Mouse (Mus musculus) liver, embryonic 12.5 days (tissue): ENCODE data around the gene Fars2. TPM values are rescaled to one million over a fixed set of nuclear protein-coding genes. Genes with fewer than 3 reads are reported as not detected.

ENCODE experiments used
- ATAC-seq: fragments of 200-750 bp; cut with Nextera tagmentation; 2 replicates; pipeline ENCODE4 v1.8.0; 2017; ENCODE audit warnings: moderate number of reproducible peaks, mild to moderate bottlenecking, moderate library complexity
- H3K27ac ChIP-seq: fragments of 300-500 bp; sonication (generic); 2 replicates; pipeline ENCODE4 v1.5.1; 2016; ENCODE audit warnings: mild to moderate bottlenecking
- H3K27me3 ChIP-seq: fragments of 300-500 bp; sonication (generic); replicated peaks from 2 replicates; pipeline ENCODE4 v1.6.1; 2016; ENCODE audit warnings: mild to moderate bottlenecking, moderate library complexity
- H3K36me3 ChIP-seq: fragments of 300-500 bp; sonication (generic); 2 replicates; pipeline ENCODE4 v1.6.1; 2016; ENCODE audit warnings: mild to moderate bottlenecking, moderate library complexity
- H3K4me1 ChIP-seq: fragments of 300-500 bp; sonication (generic); 2 replicates; pipeline ENCODE4 v1.6.1; 2016
- H3K4me2 ChIP-seq: fragments of 300-500 bp; sonication (generic); 2 replicates; pipeline ENCODE4 v1.6.1; 2016; ENCODE audit warnings: mild to moderate bottlenecking, moderate library complexity
- H3K4me3 ChIP-seq: fragments of 300-500 bp; sonication (generic); 2 replicates; pipeline ENCODE4 v1.5.1; 2016; ENCODE audit warnings: mild to moderate bottlenecking, moderate library complexity
- H3K9ac ChIP-seq: fragments of 300-500 bp; sonication (generic); 2 replicates; pipeline ENCODE4 v1.6.1; 2016; ENCODE audit warnings: mild to moderate bottlenecking, moderate library complexity
- H3K9me3 ChIP-seq: fragments of 300-500 bp; sonication (generic); replicated peaks from 2 replicates; pipeline ENCODE4 v1.6.1; 2016; ENCODE audit warnings: mild to moderate bottlenecking, moderate library complexity
- WGBS: fragments of 180-500 bp; shearing (Covaris S2); methylation state at CpG from one replicate; pipeline ENCODE4 v1.1.7; 2016; ENCODE audit not compliant: insufficient replicate concordance; 5-methylcytosine and 5-hydroxymethylcytosine counted together
- polyA plus RNA-seq: library from polyadenylated mRNA; unstranded; fragments of >200 nt; fragmentation: Nextera tagmentation; extraction: Ambion mirVana; gene quantifications from 2 replicates; pipeline ENCODE4 v1.2.1, GENCODE M21; 2016

Gene Fars2
- polyA plus RNA-seq, 1 experiment from 2014 or later: 31.0 TPM

DNA sequence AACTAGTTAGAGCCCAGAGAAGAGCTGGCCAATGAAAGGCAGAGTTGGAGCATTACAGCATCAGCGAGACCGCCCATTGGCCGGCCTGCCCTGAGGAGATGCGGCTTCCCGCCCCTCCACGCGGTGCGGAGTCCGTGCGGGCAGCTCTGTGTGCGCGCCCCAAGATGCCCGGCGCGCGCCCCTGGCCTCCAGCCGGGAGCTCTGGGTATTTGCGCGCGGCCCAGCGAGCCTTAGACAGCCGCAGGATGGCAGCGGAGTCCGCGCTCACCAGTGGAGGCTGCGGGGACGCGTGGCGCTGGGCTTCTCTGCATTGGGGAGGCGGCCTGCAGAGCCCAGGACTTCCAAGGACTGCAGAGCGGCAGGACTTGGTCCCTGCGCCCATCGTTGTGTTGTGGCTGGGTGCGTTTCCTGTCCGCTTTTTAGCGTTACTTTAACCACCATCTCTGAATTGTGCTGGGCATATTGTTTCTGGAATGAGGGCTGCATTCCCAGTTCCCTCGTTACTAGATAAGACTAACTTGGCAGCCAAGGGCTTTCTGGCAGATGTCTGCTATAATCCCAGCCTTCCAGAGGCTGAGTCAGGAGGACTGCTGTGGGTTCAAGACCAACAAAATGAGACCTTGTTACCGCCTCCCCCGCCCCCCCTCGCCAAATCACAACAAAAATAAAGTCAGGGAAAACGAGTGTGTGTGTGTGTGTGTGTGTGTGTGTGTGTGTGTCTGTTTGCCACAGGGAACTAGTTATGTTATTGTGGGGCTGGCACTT, 461.5 kb downstream of the Fars2 start:
- H3K9me3 ChIP-seq: no peaks in the 10 kb centered on the region
- H3K27me3 ChIP-seq: peaks cover 39% of the 10 kb centered on the region
- ATAC-seq: peak; percentile 78
- H3K4me3 ChIP-seq: peak overlapping the region; percentile 42
- H3K36me3 ChIP-seq: no peaks in the 10 kb centered on the region
- 2% methylated on average over 41 of the region's 41 CpGs for WGBS
- peak overlapping the region; percentile 55 for H3K9ac ChIP-seq
- H3K4me2 ChIP-seq: peak overlapping the region; percentile 59
- peak overlapping the region; percentile 67; the same call in 1 of the 2 replicates for H3K27ac ChIP-seq
- H3K4me1 ChIP-seq: peaks cover 10% of the 10 kb centered on the region; the same call in 1 of the 2 replicates

DNA sequence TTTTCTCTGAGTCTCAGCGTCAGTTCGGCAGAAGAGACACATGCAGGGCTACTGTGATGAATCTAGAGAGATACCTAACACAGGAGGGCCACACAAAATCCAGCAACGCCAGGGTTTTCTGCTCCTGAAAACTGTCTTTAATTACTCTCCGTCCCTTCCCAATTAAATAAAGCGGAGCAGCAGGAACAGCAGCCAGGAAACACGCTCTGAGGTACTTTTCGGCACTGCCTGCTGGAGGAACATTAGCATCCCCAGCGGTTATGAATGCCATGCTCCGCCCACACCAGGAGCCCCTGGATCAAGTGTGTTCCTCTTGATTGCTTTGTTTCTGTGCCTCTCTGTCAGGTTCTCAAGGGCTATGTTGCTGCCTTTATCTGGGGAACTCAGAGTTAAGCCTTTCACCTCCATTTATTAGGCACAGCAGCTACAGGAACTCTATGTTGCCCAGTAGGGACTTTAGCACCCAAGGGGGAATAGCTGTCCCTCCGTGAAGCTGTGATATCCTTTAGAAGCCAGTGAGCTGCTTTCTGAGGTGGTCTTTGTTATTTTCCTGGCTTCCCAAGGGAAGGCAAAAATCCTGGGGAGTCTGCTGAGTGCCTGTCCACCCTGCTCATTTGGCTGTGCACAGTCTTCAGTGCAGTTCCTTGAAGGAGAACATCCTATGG, 465.3 kb downstream of the Fars2 start:
- Histone ChIP-seq H3K27ac (no peak overlapping the region), H3K27me3 (peaks cover 39% of the 10 kb centered on the region), H3K4me3 (no peak overlapping the region), H3K9ac (no peak overlapping the region), H3K9me3 (no peaks in the 10 kb centered on the region), H3K4me2 (no peak overlapping the region), H3K4me1 (peaks cover 11% of the 10 kb centered on the region; the same call in 1 of the 2 replicates), H3K36me3 (no peaks in the 10 kb centered on the region)
- no peak for ATAC-seq
- 27% methylated on average over 10 of the region's 10 CpGs for WGBS

DNA sequence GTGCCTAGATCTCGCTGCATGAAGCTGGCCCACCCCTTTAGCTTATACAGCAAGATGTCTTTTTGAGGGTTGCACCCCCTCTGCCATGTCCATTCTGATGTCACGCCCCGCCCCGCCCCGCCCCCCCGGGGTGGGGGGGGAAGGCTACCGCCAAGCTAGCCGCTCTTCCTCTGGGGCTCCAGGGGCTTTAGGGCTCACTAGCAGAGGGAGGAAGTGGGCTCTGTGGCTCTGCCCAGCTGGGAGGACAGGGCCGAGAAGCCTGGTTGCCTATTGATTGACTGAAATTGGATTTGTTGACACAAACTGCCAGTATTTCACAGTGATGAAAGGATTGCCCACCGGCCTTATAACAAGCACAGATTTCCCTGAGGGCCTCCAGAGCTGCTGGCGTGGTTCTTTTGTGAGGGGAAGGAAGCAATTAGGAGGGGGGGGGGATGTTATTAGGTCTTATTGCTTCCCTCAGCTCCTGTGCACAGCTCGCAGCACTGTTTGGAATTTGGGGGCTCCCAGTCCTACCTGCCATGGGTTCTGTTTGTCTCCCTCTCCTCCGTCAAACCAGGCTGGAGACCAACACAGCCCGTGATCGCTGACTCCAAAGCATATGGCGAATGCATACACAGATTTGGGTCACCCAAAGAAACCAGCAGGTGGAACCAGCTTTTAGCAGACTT, 466.4 kb downstream of the Fars2 start:
- H3K9me3 ChIP-seq: no peaks in the 10 kb centered on the region
- H3K9ac ChIP-seq: no peak overlapping the region
- 22% methylated on average over 16 of the region's 16 CpGs for WGBS
- H3K27ac ChIP-seq: no peak overlapping the region
- peaks cover 11% of the 10 kb centered on the region; the same call in 1 of the 2 replicates for H3K4me1 ChIP-seq
- no peaks in the 10 kb centered on the region for H3K36me3 ChIP-seq
- no peak overlapping the region for H3K4me3 ChIP-seq
- no peak overlapping the region for H3K4me2 ChIP-seq
- peaks cover 28% of the 10 kb centered on the region for H3K27me3 ChIP-seq
- no peak for ATAC-seq

DNA sequence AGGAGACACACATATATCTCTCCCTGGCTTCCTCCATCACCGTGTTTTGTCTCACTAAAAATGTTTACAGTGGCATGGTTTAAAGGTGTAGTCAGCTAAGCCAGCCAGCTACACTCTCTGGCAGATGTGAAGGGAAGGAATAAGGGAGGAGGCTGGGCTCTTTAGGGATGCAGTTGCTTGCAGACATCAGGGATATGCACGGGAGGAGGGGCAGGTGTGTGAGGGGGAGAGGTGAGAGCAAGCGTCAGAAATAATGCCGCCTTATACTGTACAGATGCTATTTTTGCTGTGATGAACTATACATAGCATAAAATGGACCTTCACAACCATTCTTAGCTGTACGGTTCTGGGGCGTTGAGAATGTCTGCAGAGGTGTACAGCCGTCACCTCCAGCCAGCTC, 467.0 kb downstream of the Fars2 start:
- no peak overlapping the region for H3K4me2 ChIP-seq
- ATAC-seq: no peak
- H3K4me1 ChIP-seq: peaks cover 11% of the 10 kb centered on the region; the same call in 1 of the 2 replicates
- H3K9ac ChIP-seq: no peak overlapping the region
- 58% methylated on average over 7 of the region's 7 CpGs for WGBS
- H3K36me3 ChIP-seq: no peaks in the 10 kb centered on the region
- no peak overlapping the region for H3K27ac ChIP-seq
- H3K27me3 ChIP-seq: peaks cover 22% of the 10 kb centered on the region
- no peaks in the 10 kb centered on the region for H3K9me3 ChIP-seq
- H3K4me3 ChIP-seq: no peak overlapping the region

DNA sequence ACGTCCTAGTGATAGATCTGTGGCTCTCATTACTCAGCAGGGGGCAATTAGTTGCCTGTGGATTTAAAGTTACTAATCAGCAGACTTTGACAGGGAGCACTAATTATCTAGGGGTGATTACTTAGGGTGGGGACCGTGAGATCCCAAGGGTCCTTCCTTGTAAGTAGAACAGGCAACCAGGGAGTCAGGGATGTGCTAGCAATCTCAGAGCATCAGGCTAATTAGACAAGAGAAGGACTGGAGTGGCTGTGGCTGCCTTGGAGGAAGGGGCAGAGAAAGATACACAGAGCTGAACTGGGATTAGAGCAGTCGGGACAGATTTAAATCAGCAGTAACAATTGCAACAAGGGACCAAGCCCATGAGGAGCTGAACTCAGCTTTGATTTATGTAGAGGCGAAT, 471.9 kb downstream of the Fars2 start:
- no peaks in the 10 kb centered on the region for H3K4me1 ChIP-seq
- H3K9ac ChIP-seq: no peak overlapping the region
- H3K36me3 ChIP-seq: no peaks in the 10 kb centered on the region
- no peak for ATAC-seq
- no peaks in the 10 kb centered on the region for H3K27me3 ChIP-seq
- 42% methylated on average over 4 of the region's 4 CpGs for WGBS
- no peak overlapping the region for H3K4me2 ChIP-seq
- no peaks in the 10 kb centered on the region for H3K9me3 ChIP-seq
- H3K27ac ChIP-seq: no peak overlapping the region
- H3K4me3 ChIP-seq: no peak overlapping the region

DNA sequence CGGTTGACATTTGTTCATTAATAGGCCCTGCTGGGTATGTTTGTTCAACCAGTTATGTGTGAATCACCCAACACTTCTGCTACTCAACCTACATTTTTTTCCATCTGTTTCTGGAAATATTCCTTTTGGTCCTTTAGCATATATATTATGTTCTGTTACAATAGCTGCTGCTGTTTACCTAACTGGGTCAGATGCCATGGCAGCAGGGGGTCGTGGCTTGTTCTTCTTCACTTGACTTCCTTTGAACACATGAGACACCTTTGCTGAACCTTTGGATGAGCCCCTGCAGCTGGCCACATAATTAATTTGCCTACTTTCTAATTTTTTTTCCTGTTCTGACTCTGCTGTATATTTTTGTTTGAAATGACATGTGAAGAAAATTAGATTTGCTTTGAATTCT, 475.1 kb downstream of the Fars2 start:
- Histone ChIP-seq H3K4me1 (no peaks in the 10 kb centered on the region), H3K4me2 (no peak overlapping the region), H3K27me3 (no peaks in the 10 kb centered on the region), H3K9me3 (no peaks in the 10 kb centered on the region), H3K27ac (no peak overlapping the region), H3K9ac (no peak overlapping the region), H3K4me3 (no peak overlapping the region), H3K36me3 (no peaks in the 10 kb centered on the region)
- WGBS: 60% methylated on average over 2 of the region's 2 CpGs
- ATAC-seq: no peak

DNA sequence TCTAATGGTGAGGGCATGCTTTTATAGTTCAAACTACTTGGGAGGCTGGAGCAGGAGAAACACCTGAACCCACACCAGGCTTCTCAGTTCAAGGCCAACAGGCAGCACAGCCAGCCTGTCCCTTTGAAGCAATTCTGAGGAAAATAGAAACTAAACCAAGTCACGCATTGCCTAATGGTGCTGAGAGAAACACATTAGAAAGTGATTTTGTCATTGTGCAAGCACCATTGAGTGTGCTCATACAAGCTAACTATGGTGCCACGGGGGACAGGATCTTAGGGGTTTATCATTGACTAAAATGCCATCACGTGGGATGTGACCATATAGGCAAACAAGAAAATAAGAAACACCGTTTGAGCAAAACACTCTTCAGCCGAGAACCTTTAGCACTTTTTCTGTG, 489.5 kb downstream of the Fars2 start:
- no peak for ATAC-seq
- WGBS: 70% methylated on average over 5 of the region's 5 CpGs
- H3K27ac ChIP-seq: no peak overlapping the region

DNA sequence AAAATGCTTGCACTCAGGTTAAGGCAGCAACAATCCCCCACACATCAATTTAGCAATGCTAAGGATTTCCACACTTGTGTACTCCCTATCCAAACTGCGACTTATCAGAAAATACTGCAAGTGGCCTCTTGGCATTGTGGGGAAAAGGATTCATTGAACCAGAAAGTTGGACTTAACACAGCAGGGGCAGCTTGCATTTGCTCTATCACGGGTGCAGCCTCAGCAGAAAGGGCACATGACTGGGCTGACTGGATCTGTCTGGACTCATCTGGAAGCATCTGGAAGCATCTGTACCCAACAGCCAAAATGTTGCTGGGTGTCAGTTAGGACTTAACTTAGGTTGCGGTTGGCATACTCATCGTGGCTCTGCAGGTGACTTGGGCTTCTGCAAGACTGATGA, 490.7 kb downstream of the Fars2 start:
- no peak overlapping the region for H3K9ac ChIP-seq
- no peak overlapping the region for H3K4me2 ChIP-seq
- H3K4me3 ChIP-seq: no peak overlapping the region
- H3K4me1 ChIP-seq: no peaks in the 10 kb centered on the region
- no peaks in the 10 kb centered on the region; the same call in 1 of the 2 replicates for H3K27me3 ChIP-seq
- 74% methylated on average over 4 of the region's 4 CpGs for WGBS
- ATAC-seq: no peak
- H3K27ac ChIP-seq: no peak overlapping the region
- no peaks in the 10 kb centered on the region for H3K9me3 ChIP-seq
- no peaks in the 10 kb centered on the region for H3K36me3 ChIP-seq

More for the DNA sequence above, 489.5 kb downstream of the Fars2 start:
- H3K9ac ChIP-seq: no peak overlapping the region
- H3K4me1 ChIP-seq: no peaks in the 10 kb centered on the region
- no peaks in the 10 kb centered on the region for H3K9me3 ChIP-seq
- H3K4me3 ChIP-seq: no peak overlapping the region
- H3K36me3 ChIP-seq: no peaks in the 10 kb centered on the region
- no peaks in the 10 kb centered on the region for H3K27me3 ChIP-seq
- no peak overlapping the region for H3K4me2 ChIP-seq

DNA sequence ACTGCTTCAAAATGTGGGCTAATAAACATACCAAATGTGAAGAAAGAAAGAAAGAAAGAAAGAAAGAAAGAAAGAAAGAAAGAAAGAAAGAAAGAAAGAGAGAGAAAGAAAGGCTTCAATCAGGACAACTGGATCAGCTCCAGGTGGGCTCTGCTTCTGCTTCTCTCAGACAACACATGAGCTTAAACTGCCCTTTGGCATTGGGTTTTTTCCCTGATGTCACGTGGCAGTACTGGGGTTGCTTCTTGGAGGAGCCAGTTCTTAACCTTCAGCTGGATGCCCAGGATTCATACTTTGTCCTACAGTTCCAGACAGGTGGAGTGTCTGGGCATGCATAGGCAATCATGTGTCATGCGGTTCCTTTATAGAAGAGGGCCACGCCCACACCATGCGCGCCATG, 493.2 kb downstream of the Fars2 start:
- Histone ChIP-seq H3K9ac (no peak overlapping the region), H3K9me3 (no peaks in the 10 kb centered on the region), H3K4me1 (no peaks in the 10 kb centered on the region), H3K4me2 (no peak overlapping the region), H3K27me3 (no peaks in the 10 kb centered on the region; the same call in 1 of the 2 replicates), H3K4me3 (no peak overlapping the region), H3K36me3 (no peaks in the 10 kb centered on the region), H3K27ac (no peak overlapping the region)
- 82% methylated on average over 5 of the region's 5 CpGs for WGBS
- no peak for ATAC-seq

DNA sequence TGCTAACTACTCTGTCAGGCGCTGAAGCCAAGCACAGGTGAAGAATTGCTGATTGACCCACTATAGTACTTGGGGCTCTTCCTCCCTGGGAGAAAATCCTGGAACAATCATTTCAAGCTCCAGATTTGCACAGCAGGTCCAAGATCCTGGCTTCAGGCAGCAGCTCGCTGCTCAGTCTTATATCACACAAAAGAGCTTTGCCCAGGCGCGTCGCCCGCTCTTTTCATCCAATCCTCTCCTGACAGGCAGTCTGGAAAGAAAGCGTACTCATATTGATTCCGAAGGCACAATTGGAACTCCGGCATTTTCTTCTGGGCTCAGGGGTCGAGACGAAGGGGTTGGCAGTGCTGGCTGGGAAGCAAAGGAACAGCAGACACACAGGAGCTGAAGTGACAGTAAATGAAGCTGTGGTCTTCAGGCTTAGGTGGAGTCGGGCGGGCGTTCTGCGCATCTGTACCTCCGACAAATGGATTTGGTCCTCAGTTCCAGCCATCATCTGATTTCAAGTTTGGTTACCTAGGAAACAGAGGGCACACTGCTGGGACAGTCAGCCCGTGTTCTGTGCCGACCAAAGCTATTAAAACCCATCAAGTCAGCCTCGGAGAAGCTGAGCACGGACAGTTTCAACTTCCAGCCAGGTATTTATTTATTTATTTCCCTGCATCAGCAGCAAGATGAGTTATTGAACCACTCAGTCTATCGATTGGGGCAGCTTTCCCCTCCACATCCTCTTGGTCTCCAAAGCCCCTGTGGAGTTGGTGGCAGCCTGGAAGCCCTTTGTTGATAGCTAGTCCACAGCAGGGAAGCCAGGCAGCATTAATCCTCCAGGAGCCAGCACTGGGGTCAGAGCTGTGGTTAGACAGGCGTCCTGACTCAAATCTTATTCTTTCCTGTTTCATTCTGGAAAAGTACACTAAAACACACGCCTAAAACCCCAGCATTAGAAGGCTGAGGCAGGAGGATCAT, 495.9 kb downstream of the Fars2 start:
- ATAC-seq: no peak
- Histone ChIP-seq H3K9ac (no peak overlapping the region), H3K9me3 (no peaks in the 10 kb centered on the region), H3K27me3 (no peaks in the 10 kb centered on the region; the same call in 1 of the 2 replicates), H3K4me3 (no peak overlapping the region), H3K27ac (no peak overlapping the region), H3K36me3 (no peaks in the 10 kb centered on the region), H3K4me2 (no peak overlapping the region), H3K4me1 (no peaks in the 10 kb centered on the region)
- WGBS: 59% methylated on average over 23 of the region's 23 CpGs

DNA sequence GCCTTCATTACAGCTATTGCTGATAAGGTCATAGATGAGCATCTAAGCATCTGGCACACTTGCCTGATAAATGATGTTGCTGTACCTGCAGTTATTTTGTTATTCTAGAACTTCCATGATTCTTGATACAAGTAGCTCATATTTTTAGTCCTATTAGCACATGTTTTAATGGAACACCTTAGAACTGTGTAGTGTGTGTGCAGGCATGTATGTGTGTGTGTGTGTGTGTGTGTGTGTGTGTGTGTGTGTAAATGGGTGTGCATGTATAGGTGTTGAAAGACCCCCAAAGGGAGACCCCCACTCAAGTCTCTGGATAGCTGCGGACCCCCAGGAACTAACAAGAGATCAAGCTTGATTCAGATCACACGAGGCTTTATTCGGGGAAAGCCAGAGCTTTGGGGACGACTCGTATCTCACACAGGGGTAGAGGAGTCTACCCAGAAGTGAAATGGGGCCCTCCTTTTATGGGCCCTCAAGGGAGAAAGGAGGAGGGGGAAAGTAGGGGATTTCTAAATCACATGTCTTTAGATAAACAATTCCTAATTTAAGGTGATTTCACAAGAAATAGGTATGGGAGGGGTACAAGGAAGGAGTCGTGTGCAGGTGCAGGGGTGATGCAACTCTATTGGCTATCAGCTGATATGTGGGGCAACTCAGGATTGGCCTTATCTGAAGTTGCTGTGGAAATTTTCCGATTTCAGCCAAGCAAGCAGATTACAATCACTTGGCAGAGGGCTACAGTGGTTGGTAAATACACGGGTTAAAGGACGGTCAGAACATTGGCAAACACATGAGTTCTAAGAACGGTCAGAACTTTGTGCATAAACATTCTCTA, 503.5 kb downstream of the Fars2 start:
- no peaks in the 10 kb centered on the region for H3K4me1 ChIP-seq
- no peaks in the 10 kb centered on the region for H3K27me3 ChIP-seq
- no peak overlapping the region for H3K4me3 ChIP-seq
- no peak overlapping the region for H3K4me2 ChIP-seq
- peak; percentile 78 for ATAC-seq
- H3K9ac ChIP-seq: no peak overlapping the region
- no peak overlapping the region for H3K27ac ChIP-seq
- no peaks in the 10 kb centered on the region for H3K9me3 ChIP-seq
- 69% methylated on average over 10 of the region's 10 CpGs for WGBS
- no peaks in the 10 kb centered on the region for H3K36me3 ChIP-seq
